25 mouse cellular contexts compared by ENCODE assay signal in the genomic region with DNA sequence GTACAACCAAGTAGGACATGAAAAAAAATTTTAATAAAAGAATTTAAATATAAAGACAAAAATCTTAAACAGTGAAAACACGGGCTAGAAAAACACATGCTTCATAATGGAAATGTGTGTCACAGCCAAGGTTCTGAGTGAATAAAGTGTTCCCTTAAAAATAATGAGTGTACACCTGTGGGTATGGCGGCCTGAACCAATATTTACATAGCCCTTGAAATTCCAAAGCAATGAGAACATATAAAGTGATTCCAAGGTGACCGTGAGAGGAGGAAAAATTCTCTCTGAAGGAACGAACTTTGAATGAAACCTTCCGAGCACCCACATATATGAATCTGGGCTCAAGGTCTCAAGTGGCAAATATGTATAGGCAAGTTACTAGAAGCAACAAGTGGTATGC.
"Had no signal": no experiment of that assay in that cellular context is flagged by ENCODE, and none has a peak within 500 bp of the region (broad histone marks: within the 10 kb centered on the region; RNA-seq: fewer than 3 reads in every experiment).

No protein-coding gene starts in this region.

- H3K27me3 ChIP-seq: heart, embryonic 13.5 days; heart, embryonic 15.5 days; hindbrain, embryonic 13.5 days; hindbrain, embryonic 15.5 days; kidney, embryonic 15.5 days; limb, embryonic 12.5 days had no signal

- H3K9ac ChIP-seq: heart, embryonic 13.5 days; heart, embryonic 15.5 days; hindbrain, embryonic 13.5 days; hindbrain, embryonic 15.5 days; kidney, embryonic 15.5 days; limb, embryonic 12.5 days had no signal

- H3K4me1 ChIP-seq: heart, embryonic 15.5 days had no signal

- H3K4me3 ChIP-seq: gastrocnemius, adult 2 months; heart, embryonic 13.5 days; heart, embryonic 15.5 days; hindbrain, embryonic 13.5 days; hindbrain, embryonic 15.5 days; kidney, embryonic 15.5 days; layer of hippocampus, adult 2 months; left cerebral cortex, adult 2 months; limb, embryonic 10.5 days; limb, embryonic 12.5 days had no signal

- H3K27ac ChIP-seq: gastrocnemius, adult 2 months; heart, embryonic 13.5 days; heart, embryonic 15.5 days; hindbrain, embryonic 13.5 days; hindbrain, embryonic 15.5 days; hindbrain, postnatal 0 days; kidney, embryonic 15.5 days; kidney, postnatal 0 days; layer of hippocampus, adult 2 months; left cerebral cortex, adult 2 months; limb, embryonic 10.5 days had no signal

- DNase-seq: gastrocnemius, adult 2 months; gastrocnemius, postnatal 10 days; gastrocnemius, postnatal 25 days; heart, adult 18-20 months; heart, postnatal 14 days; heart, postnatal 36 days; kidney, adult 11 months; kidney, adult 2 months; kidney, adult 9 months; kidney, postnatal 14 days; kidney, postnatal 36 days had no signal

- H3K9me3 ChIP-seq: heart, embryonic 13.5 days; heart, embryonic 15.5 days; hindbrain, embryonic 13.5 days; hindbrain, embryonic 15.5 days; kidney, embryonic 15.5 days; limb, embryonic 10.5 days; limb, embryonic 12.5 days had no signal

- H3K36me3 ChIP-seq: heart, embryonic 13.5 days; heart, embryonic 15.5 days; hindbrain, embryonic 13.5 days; hindbrain, embryonic 15.5 days; kidney, embryonic 15.5 days; limb, embryonic 10.5 days; limb, embryonic 12.5 days had no signal

- H3K4me2 ChIP-seq: heart, embryonic 11.5 days; heart, embryonic 13.5 days; heart, embryonic 15.5 days; hindbrain, embryonic 13.5 days; hindbrain, embryonic 15.5 days; kidney, embryonic 15.5 days; limb, embryonic 12.5 days had no signal

- ATAC-seq: forebrain, embryonic 16.5 days; hindbrain, postnatal 0 days; intestine, embryonic 16.5 days had no signal
